In the genomic region with DNA sequence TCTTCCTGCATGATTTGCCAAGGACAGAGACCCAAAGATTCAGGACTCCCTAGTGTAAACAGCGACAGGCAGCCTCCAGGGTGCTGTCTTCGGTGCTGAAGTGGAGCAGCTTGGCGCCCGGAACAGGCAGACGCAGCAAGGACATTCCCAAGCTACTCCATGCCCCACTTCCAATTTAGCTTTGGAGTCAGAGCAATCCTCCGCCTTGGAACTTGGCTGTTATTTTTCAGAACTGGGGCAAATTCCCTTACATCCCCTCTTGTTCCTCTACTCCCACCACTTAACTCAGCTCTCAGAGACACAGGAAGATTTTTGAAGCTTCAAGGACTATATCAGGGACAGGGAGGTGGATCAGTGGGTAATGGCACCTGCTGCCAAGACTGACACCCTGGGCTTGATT, we compare ENCODE assay signal across 11 mouse cellular contexts.
DNase-seq lines count a peak whose midpoint lies in the region; ATAC-seq and TF ChIP-seq lines count a peak whose summit lies in the region.
"Had no signal": no experiment of that assay in that cellular context is flagged by ENCODE, and none has a peak within 500 bp of the region (broad histone marks: within the 10 kb centered on the region; RNA-seq: fewer than 3 reads in every experiment).

No protein-coding gene starts in this region.

- peaks cover 17% of the 10 kb centered on the region; the same call in 1 of the 2 replicates for H3K4me1 ChIP-seq in cerebellum, adult 2 months (ENCODE audit: control insufficient read depth, insufficient read depth, low read length)
- H3K4me1 ChIP-seq: limb, embryonic 12.5 days had no signal

- TF ChIP-seq POLR2A in cerebellum, adult 2 months (IDR thresholded peaks at IDR 0.05; ENCODE audit: borderline replicate concordance, insufficient read depth, low read length): no peak

- H3K4me3 ChIP-seq in cerebellum, adult 2 months (replicated peaks; ENCODE audit: insufficient read depth, low read depth, low read length): no peak overlapping the region
- H3K4me3 ChIP-seq: heart, adult 2 months; limb, embryonic 12.5 days; neural tube, embryonic 12.5 days had no signal

- TF ChIP-seq CTCF in cerebellum, adult 2 months (IDR thresholded peaks at IDR 0.05; ENCODE audit: borderline replicate concordance, insufficient read depth, low read depth, low read length): no peak

- peak; percentile 30 to 35 for DNase-seq in cerebellum, postnatal 25 days
- no peak for DNase-seq in cerebellum, adult 2 months
- DNase-seq in layer of hippocampus, postnatal 10 days (ENCODE audit: low spot score in 2 of 2): peak; percentile 32 to 38
- DNase-seq in layer of hippocampus, postnatal 25 days (ENCODE audit: extremely low spot score in 1 of 2, low spot score in 1 of 2): no peak
- DNase-seq in adrenal gland, postnatal 36 days: peak; percentile 61 to 68
- DNase-seq in thymus, postnatal 36 days: no peak
- DNase-seq in urinary bladder, adult 18-20 months (ENCODE audit: low spot score in 2 of 2): no peak

- H3K27me3 ChIP-seq in cerebellum, adult 2 months (ENCODE audit: control insufficient read depth, insufficient read depth, low read length): no peaks in the 10 kb centered on the region
- H3K27me3 ChIP-seq: neural tube, embryonic 12.5 days had no signal

- H3K27ac ChIP-seq in cerebellum, adult 2 months (ENCODE audit: insufficient read depth, low read length): no peak overlapping the region
- H3K27ac ChIP-seq: heart, adult 2 months; limb, embryonic 12.5 days; neural tube, embryonic 12.5 days had no signal

- WGBS in cerebellum, adult 2 months: 52% methylated on average over 6 of the region's 6 CpGs

- ATAC-seq in megakaryocyte-erythroid progenitor cell, adult 5-6 weeks (replicated peaks; ENCODE audit: low FRiP score, low TSS enrichment, poor library complexity, severe bottlenecking): 0 out of 2 replicates have a peak, but pooled peaks have one; percentile 37

Comparison
In these comparisons a context has a peak if more than half of its experiments do, and no peak if none do; other contexts are left out.
1. DNase-seq: peak in cerebellum, postnatal 25 days (2 of 2), layer of hippocampus, postnatal 10 days (2 of 2) and adrenal gland, postnatal 36 days (2 of 2); none in cerebellum, adult 2 months (0 of 2), layer of hippocampus, postnatal 25 days (0 of 2), thymus, postnatal 36 days (0 of 2) and urinary bladder, adult 18-20 months (0 of 2).